Mouse (Mus musculus): Measurements from ENCODE around the gene Psmb5.
A peak's percentile ranks its signal among the peaks of the same experiment; 100 is the strongest.

Gene Psmb5

DNA sequence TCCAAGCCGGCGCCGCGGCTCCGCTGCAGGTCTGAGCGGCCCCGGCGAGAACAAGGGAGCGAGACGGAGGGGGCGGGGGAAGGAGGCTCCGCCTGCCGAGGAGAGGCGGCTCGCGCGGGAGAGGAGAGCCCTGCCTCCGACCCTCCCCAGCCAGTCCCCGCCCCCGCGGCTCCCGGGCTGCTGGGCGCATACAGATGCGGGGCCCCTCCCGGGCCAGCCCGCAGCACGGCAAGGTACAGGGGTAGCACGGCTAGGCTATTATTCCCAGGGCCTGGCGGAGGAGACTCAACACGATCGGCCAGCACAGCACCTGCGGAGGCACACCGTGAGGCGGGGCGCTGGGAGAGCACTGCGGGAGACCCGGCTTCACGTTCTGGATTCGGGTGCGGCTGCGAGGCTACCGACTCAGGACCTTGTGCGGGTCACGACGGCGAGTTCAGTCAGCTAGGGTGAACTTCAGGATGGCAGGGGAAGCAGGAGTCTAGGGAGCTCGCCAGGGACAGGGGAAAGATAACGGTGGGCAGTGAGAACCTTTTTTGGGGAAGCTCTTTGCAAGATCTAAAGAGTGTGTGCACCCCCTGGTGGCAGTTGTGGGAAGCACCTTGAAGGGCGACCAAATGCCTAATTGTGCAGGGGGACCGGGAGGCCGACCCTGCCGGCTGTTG lies 23.6 kb upstream of the Psmb5 start, which contains the start of gene Cdh24:
Gene Cdh24, minus strand, starts transcription at position 60 of the 665 bp plus-strand sequence.
- peak; percentile 90 for DNase-seq (ENCODE audit: low read depth, low spot score)
- peaks cover 15% of the 10 kb centered on the region for H3K36me3 ChIP-seq (ENCODE audit: control insufficient read depth, insufficient read depth, low read length, poor library complexity, severe bottlenecking)
- H3K27me3 ChIP-seq (ENCODE audit: control insufficient read depth, insufficient read depth, low read length, poor library complexity, severe bottlenecking) = no peaks in the 10 kb centered on the region

DNA sequence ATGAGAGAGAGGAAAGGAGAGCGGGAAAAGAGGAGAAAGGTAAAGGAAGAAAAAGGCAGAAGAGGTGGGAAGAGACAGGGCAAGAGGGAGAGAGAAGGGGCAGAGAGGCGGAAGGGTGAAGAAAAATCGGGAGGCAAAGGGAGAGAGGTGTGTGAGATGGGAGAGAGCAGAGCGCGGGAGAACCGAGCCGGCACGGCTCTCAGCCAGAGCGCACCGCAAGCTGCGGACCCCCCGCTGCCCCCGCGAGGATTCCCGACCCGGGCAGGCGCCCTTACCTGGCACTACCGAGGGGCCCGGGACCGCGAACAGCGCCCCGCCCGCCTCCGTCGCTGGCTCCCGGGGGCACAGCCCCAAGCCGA lies 23.1 kb upstream of the Psmb5 start, which contains the start of gene Gm17606:
Gene Gm17606, plus strand, starts transcription at position 7 of the 359 bp plus-strand sequence.
- no peaks in the 10 kb centered on the region for H3K27me3 ChIP-seq (ENCODE audit: control insufficient read depth, insufficient read depth, low read length, poor library complexity, severe bottlenecking)

DNA sequence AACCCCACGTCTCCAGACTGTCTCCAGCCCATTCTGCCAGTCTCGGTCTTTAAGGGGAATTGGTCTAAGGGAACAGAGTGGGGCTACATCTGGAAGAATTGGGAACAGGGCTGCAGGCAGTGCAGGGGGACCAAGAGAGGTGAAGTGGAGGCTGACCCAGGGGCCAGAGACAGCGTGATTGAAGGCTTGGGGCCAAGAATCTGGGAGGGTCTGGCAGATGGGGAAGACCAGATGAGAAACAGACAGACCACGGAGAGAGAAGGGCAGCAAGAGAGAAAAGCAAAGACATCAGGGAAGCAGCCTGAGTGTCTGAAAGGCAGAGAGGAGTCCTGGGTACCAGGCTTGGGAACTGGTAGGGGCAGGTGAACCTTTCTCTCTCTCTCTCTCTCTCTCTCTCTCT lies 22.3 kb upstream of the Psmb5 start:
- DNase-seq (ENCODE audit: low read depth, low spot score) = no peak
- Histone ChIP-seq H3K36me3 (ENCODE audit: control insufficient read depth, insufficient read depth, low read length, poor library complexity, severe bottlenecking) (peaks cover 10% of the 10 kb centered on the region), H3K27me3 (ENCODE audit: control insufficient read depth, insufficient read depth, low read length, poor library complexity, severe bottlenecking) (no peaks in the 10 kb centered on the region)

More for the DNA sequence above, 23.1 kb upstream of the Psmb5 start, which contains the start of gene Gm17606:
- H3K36me3 ChIP-seq (ENCODE audit: control insufficient read depth, insufficient read depth, low read length, poor library complexity, severe bottlenecking) = peaks cover 13% of the 10 kb centered on the region
- DNase-seq (ENCODE audit: low read depth, low spot score) = no peak

DNA sequence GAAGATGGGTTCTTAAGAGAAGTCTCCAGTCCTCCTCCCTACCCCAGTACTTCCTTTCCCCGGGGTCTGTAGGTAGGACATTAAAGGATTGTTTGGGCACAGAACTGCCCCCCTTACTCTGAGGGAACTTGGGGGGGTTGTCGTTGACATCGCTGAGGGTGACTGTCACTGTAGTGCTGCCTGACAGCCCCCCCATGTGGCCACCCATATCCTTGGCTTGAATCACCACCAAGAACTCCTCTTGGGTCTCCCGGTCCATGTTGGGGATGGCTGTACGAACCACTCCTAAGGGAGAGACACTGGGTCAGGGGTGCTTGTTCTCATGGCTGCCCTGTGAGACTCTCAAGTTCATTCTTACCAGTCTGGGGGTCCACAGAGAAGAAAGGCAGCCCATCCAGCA lies 20.4 kb upstream of the Psmb5 start:
- no peak for DNase-seq (ENCODE audit: low read depth, low spot score)
- Histone ChIP-seq H3K36me3 (ENCODE audit: control insufficient read depth, insufficient read depth, low read length, poor library complexity, severe bottlenecking) (peaks cover 2% of the 10 kb centered on the region; the same call in 1 of the 2 replicates), H3K27me3 (ENCODE audit: control insufficient read depth, insufficient read depth, low read length, poor library complexity, severe bottlenecking) (no peaks in the 10 kb centered on the region)

- H3K27me3 ChIP-seq (ENCODE audit: control insufficient read depth, insufficient read depth, low read length, poor library complexity, severe bottlenecking) = no peaks in the 10 kb centered on the region
- H3K36me3 ChIP-seq (ENCODE audit: control insufficient read depth, insufficient read depth, low read length, poor library complexity, severe bottlenecking) = no peaks in the 10 kb centered on the region
- peak; percentile 71 for DNase-seq (ENCODE audit: low read depth, low spot score)
Observed at GRCm38 (mm10) chr14:54636954-54637353, 19.1 kb upstream of the Psmb5 start.

- Histone ChIP-seq H3K36me3 (ENCODE audit: control insufficient read depth, insufficient read depth, low read length, poor library complexity, severe bottlenecking) (no peaks in the 10 kb centered on the region), H3K27me3 (ENCODE audit: control insufficient read depth, insufficient read depth, low read length, poor library complexity, severe bottlenecking) (no peaks in the 10 kb centered on the region)
- no peak for DNase-seq (ENCODE audit: low read depth, low spot score)
Observed at GRCm38 (mm10) chr14:54634182-54634581, 16.4 kb upstream of the Psmb5 start.

GRCm38 (mm10) chr14:54632252-54632651 lies 14.4 kb upstream of the Psmb5 start:
- Histone ChIP-seq H3K27me3 (ENCODE audit: control insufficient read depth, insufficient read depth, low read length, poor library complexity, severe bottlenecking) (no peaks in the 10 kb centered on the region), H3K36me3 (ENCODE audit: control insufficient read depth, insufficient read depth, low read length, poor library complexity, severe bottlenecking) (no peaks in the 10 kb centered on the region)
- DNase-seq (ENCODE audit: low read depth, low spot score) = no peak

- no peak for DNase-seq (ENCODE audit: low read depth, low spot score)
- Histone ChIP-seq H3K27me3 (ENCODE audit: control insufficient read depth, insufficient read depth, low read length, poor library complexity, severe bottlenecking) (no peaks in the 10 kb centered on the region), H3K36me3 (ENCODE audit: control insufficient read depth, insufficient read depth, low read length, poor library complexity, severe bottlenecking) (no peaks in the 10 kb centered on the region)
Observed at GRCm38 (mm10) chr14:54631240-54631599, 13.4 kb upstream of the Psmb5 start.

DNA sequence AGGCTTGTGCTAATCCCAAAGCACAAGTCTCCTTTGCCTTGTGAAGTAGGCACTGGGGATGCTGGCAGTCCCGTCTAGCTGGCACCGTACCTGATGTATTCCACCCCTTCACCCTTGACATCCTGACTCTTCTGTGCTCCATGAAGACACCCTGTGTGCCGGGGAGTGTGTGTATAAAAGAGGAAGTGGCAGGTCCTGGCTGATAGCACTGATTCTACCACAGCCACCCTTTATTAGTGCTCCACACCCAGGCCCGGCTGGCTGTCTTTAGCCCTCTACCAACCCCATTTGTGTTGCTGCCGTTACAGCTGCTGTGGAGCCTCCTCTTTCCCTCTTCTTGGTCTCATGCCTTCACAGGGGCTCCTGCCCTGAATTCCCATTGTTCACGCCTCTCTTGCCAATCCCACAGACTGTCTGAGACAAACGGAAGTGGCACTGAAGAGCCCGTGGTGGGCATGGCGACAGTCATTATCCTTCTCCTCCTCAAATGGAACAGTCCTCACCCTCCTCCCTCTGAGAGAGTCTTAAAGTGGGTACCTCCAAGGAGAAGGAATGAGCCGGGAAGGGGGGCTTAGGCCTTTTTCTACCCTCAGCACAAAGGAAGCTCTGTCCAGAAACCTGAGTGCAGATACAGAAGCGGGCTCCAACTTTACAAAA lies 12.9 kb upstream of the Psmb5 start:
- Histone ChIP-seq H3K36me3 (ENCODE audit: control insufficient read depth, insufficient read depth, low read length, poor library complexity, severe bottlenecking) (no peaks in the 10 kb centered on the region), H3K27me3 (ENCODE audit: control insufficient read depth, insufficient read depth, low read length, poor library complexity, severe bottlenecking) (no peaks in the 10 kb centered on the region)
- DNase-seq (ENCODE audit: low read depth, low spot score) = no peak

DNA sequence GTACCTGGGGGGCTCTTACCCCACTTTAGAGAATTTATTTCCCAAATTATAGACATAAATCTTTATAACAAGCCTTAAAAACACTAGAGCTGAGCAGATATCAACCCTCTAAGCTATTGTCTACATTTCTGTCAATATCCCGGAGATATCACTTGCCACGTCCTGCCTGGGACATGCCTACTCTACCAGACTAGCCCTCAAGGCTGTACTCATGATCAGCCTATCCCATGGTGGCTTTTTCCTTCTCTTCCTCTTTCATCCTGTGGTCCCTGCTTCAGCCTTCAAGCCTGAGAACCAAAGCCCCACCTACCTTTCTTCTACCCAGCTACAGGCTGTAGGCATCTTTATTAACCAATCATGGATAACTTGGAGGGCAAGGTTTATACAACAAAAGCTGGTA lies 12.0 kb upstream of the Psmb5 start:
- H3K36me3 ChIP-seq (ENCODE audit: control insufficient read depth, insufficient read depth, low read length, poor library complexity, severe bottlenecking) = no peaks in the 10 kb centered on the region
- DNase-seq (ENCODE audit: low read depth, low spot score) = no peak
- H3K27me3 ChIP-seq (ENCODE audit: control insufficient read depth, insufficient read depth, low read length, poor library complexity, severe bottlenecking) = no peaks in the 10 kb centered on the region

GRCm38 (mm10) chr14:54628103-54628502 lies 10.3 kb upstream of the Psmb5 start:
- Histone ChIP-seq H3K27me3 (ENCODE audit: control insufficient read depth, insufficient read depth, low read length, poor library complexity, severe bottlenecking) (no peaks in the 10 kb centered on the region), H3K36me3 (ENCODE audit: control insufficient read depth, insufficient read depth, low read length, poor library complexity, severe bottlenecking) (no peaks in the 10 kb centered on the region)
- DNase-seq (ENCODE audit: low read depth, low spot score) = no peak

- DNase-seq (ENCODE audit: low read depth, low spot score) = no peak
- H3K36me3 ChIP-seq (ENCODE audit: control insufficient read depth, insufficient read depth, low read length, poor library complexity, severe bottlenecking) = no peaks in the 10 kb centered on the region
- H3K27me3 ChIP-seq (ENCODE audit: control insufficient read depth, insufficient read depth, low read length, poor library complexity, severe bottlenecking) = no peaks in the 10 kb centered on the region
Observed at GRCm38 (mm10) chr14:54624976-54625375, 7.2 kb upstream of the Psmb5 start.

DNA sequence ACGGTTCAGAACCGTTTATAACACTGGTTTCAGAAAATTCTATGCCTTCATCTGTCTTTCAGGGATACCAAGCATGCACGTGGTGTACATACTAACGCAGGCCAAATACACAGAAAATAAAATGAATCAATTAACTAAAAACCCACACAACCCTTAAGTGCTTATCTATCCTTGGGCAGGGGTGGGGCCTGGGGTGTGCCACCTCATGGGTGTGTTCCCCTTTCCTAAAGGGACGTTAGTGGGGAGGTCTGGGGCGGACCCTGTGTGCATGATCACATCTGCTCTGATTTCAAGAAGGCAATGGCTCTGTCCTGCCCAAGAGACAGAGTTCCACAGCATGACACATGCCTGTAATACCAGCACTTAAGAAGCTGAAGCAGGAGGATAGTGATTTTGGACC lies 5.5 kb upstream of the Psmb5 start:
- no peaks in the 10 kb centered on the region for H3K36me3 ChIP-seq (ENCODE audit: control insufficient read depth, insufficient read depth, low read length, poor library complexity, severe bottlenecking)
- DNase-seq (ENCODE audit: low read depth, low spot score) = no peak
- H3K27me3 ChIP-seq (ENCODE audit: control insufficient read depth, insufficient read depth, low read length, poor library complexity, severe bottlenecking) = no peaks in the 10 kb centered on the region

GRCm38 (mm10) chr14:54621133-54621532 lies 3.3 kb upstream of the Psmb5 start, which contains the start of gene Psmb11:
TSS of gene Psmb11 (plus strand) at chr14:54621433.
- Histone ChIP-seq H3K27me3 (ENCODE audit: control insufficient read depth, insufficient read depth, low read length, poor library complexity, severe bottlenecking) (no peaks in the 10 kb centered on the region), H3K36me3 (ENCODE audit: control insufficient read depth, insufficient read depth, low read length, poor library complexity, severe bottlenecking) (no peaks in the 10 kb centered on the region)
- no peak for DNase-seq (ENCODE audit: low read depth, low spot score)

DNA sequence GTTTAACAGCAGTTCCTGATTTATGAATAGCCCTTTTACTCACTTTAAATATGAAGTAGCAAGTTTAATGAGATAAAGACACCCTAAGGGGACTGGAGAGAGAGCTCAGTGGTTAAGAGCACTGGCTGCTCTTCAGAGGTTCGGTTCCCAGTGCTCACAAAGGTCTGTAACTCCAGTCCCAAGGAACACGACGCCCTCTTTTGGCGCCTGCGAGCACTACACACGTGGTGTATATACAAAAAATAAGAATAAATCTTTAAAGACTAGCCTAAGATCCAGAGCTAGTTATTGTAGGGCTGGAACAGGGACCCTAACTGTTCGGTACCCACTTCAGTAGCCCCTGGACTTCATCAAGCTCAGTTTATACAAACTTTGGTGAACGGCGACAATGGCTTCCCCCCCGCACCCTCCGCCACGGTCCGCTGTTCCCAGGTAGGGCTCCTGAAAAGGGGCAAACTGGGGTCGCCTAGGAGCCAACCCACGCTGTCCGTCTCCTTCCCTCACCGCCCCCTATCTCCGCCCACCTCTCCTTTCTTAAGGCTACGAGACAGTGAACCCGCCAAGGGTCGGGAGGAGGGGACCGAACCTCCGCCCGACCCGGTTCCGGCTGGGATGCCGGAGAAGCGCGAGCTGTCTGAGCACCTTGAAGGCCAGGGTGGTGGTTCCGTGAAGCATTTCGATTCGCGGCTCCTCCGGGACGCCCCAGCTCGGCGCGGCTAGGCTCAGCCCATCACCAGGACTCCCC lies 498 bp downstream of the Psmb5 start:
- H3K27me3 ChIP-seq (ENCODE audit: control insufficient read depth, insufficient read depth, low read length, poor library complexity, severe bottlenecking) = no peaks in the 10 kb centered on the region
- H3K36me3 ChIP-seq (ENCODE audit: control insufficient read depth, insufficient read depth, low read length, poor library complexity, severe bottlenecking) = 0 out of 2 replicates have a peak, but pooled peaks cover 2% of the 10 kb centered on the region
- DNase-seq (ENCODE audit: low read depth, low spot score) = peak; percentile 32
